Mouse (Mus musculus): ENCODE results near the gene Abi3bp. TPM values are rescaled to one million over a fixed set of nuclear protein-coding genes. Genes with fewer than 3 reads are reported as not detected.
A peak's percentile ranks its signal among the peaks of the same experiment; 100 is the strongest.

The Abi3bp gene
- polyA plus RNA-seq, 1 experiment from 2014 or later: 0.82 TPM

- H3K4me1 ChIP-seq: no peaks in the 10 kb centered on the region
- H3K36me3 ChIP-seq (replicated peaks): no peaks in the 10 kb centered on the region
- H3K4me2 ChIP-seq: no peak overlapping the region
- no peak overlapping the region for H3K27ac ChIP-seq
- H3K9me3 ChIP-seq: no peaks in the 10 kb centered on the region
- no peak for ATAC-seq (ENCODE audit: low FRiP score)
- WGBS: 95% methylated on average over 10 of the region's 10 CpGs
- H3K4me3 ChIP-seq (replicated peaks): no peak overlapping the region
- H3K27me3 ChIP-seq: no peaks in the 10 kb centered on the region
- H3K9ac ChIP-seq: no peak overlapping the region
Measured at GRCm38 (mm10) chr16:56483466-56483865, 5.8 kb downstream of the Abi3bp start.

DNA sequence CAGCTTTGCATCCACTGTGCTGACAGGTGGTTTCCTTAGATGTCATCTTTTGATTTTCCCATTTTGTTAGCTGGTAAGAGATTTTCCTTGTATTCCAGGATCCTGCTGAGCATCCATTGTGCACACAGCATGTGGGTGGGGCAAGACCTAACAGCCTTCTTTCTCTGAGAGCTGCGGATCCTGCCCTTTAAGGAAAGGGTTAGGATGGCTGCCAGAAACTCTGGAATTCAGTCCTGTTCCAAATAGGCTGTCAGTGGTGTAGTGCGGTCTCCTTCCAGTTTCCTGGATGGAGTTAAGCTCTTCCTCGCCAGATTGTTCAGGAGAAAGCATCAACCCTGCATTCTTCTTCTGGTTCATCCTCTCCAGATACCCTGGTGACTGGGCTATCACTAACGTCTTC lies 8.8 kb downstream of the Abi3bp start:
- H3K4me1 ChIP-seq: no peaks in the 10 kb centered on the region
- H3K36me3 ChIP-seq (replicated peaks): no peaks in the 10 kb centered on the region
- 21% methylated on average over 4 of the region's 4 CpGs for WGBS
- ATAC-seq (ENCODE audit: low FRiP score): no peak
- H3K27ac ChIP-seq: no peak overlapping the region
- H3K4me3 ChIP-seq (replicated peaks): no peak overlapping the region
- H3K4me2 ChIP-seq: no peak overlapping the region
- no peaks in the 10 kb centered on the region for H3K27me3 ChIP-seq
- H3K9ac ChIP-seq: no peak overlapping the region
- H3K9me3 ChIP-seq: no peaks in the 10 kb centered on the region

GRCm38 (mm10) chr16:56490861-56491260 lies 13.2 kb downstream of the Abi3bp start:
- Histone ChIP-seq H3K4me2 (no peak overlapping the region), H3K4me3 (replicated peaks) (no peak overlapping the region), H3K36me3 (replicated peaks) (no peaks in the 10 kb centered on the region), H3K4me1 (no peaks in the 10 kb centered on the region), H3K27me3 (no peaks in the 10 kb centered on the region), H3K27ac (no peak overlapping the region), H3K9ac (no peak overlapping the region), H3K9me3 (no peaks in the 10 kb centered on the region)
- 79% methylated on average over 3 of the region's 3 CpGs for WGBS
- no peak for ATAC-seq (ENCODE audit: low FRiP score)

- Histone ChIP-seq H3K36me3 (replicated peaks) (no peaks in the 10 kb centered on the region), H3K4me1 (no peaks in the 10 kb centered on the region), H3K9ac (no peak overlapping the region), H3K27me3 (no peaks in the 10 kb centered on the region), H3K4me2 (no peak overlapping the region), H3K9me3 (no peaks in the 10 kb centered on the region), H3K4me3 (replicated peaks) (no peak overlapping the region), H3K27ac (no peak overlapping the region)
- ATAC-seq (ENCODE audit: low FRiP score): no peak
- 78% methylated on average over 4 of the region's 4 CpGs for WGBS
Measured at GRCm38 (mm10) chr16:56495266-56495665, 17.6 kb downstream of the Abi3bp start.

DNA sequence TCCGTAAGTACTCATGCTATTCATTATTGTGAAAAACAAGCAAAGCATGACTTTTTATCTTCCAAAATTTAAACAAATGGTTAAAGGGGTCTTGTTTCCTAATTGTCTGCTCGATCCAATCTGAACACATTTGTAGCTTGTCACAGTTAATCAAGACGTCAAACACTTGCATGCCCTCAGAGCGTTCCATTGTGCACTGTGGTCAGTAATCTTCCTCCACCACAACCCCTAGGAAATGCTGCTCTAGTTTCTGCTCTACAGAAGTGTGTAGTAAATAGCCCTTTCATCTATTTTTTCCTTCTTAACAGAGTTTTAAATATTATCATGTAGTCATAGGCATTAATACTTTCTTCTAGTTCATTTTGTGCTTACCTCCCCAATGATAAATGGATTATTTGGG lies 19.1 kb downstream of the Abi3bp start:
- Histone ChIP-seq H3K4me3 (replicated peaks) (no peak overlapping the region), H3K9me3 (no peaks in the 10 kb centered on the region), H3K27ac (no peak overlapping the region), H3K9ac (no peak overlapping the region), H3K4me1 (no peaks in the 10 kb centered on the region), H3K27me3 (no peaks in the 10 kb centered on the region), H3K36me3 (replicated peaks) (no peaks in the 10 kb centered on the region), H3K4me2 (no peak overlapping the region)
- 68% methylated on average over 4 of the region's 4 CpGs for WGBS
- ATAC-seq (ENCODE audit: low FRiP score): no peak

DNA sequence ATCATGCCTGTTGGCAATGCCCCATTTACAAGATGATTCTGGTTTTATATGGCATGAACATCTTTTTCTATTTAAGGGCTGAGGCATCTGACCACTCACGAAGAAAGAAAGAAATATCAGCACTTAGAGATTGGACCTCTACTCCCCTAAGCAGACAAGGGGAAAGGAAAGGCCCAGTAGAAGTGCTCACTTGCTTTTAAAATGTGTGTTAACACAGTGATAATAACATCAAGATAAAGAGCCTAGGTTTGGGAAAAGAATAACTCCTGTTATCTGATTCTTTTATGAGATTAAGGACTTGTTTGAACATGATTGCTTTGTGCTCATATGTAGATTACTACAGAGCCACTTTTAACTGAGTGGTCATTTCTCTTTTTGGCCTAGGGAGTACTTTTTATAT lies 21.0 kb downstream of the Abi3bp start:
- Histone ChIP-seq H3K36me3 (replicated peaks) (no peaks in the 10 kb centered on the region), H3K4me3 (replicated peaks) (no peak overlapping the region), H3K4me1 (no peaks in the 10 kb centered on the region), H3K4me2 (no peak overlapping the region), H3K27me3 (no peaks in the 10 kb centered on the region), H3K9me3 (no peaks in the 10 kb centered on the region), H3K9ac (no peak overlapping the region), H3K27ac (no peak overlapping the region)
- ATAC-seq (ENCODE audit: low FRiP score): no peak
- WGBS: 78% methylated on average over 1 of the region's 1 CpGs

DNA sequence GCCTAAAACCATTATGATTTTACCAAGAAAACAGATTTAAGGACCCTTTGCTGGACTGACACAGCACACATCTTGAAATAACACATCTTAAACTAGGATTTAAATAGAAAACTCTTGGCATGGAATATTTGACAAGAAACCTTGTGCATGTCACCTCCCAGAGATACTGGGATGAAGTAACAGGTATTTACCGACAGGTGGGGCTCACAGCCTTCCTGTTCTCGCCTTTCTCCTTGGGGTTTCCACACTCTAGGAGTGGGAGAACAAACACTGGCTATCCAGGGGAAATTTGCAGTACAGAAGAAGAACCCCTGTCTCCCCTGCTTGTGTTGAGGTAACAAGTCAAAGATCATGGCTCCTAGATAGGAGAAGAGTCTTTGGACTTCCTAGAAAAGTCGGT lies 22.8 kb downstream of the Abi3bp start:
- Histone ChIP-seq H3K27ac (no peak overlapping the region), H3K4me2 (no peak overlapping the region), H3K4me1 (no peaks in the 10 kb centered on the region), H3K36me3 (replicated peaks) (no peaks in the 10 kb centered on the region), H3K9me3 (no peaks in the 10 kb centered on the region), H3K27me3 (no peaks in the 10 kb centered on the region), H3K4me3 (replicated peaks) (no peak overlapping the region), H3K9ac (no peak overlapping the region)
- ATAC-seq (ENCODE audit: low FRiP score): no peak
- 44% methylated on average over 3 of the region's 3 CpGs for WGBS

GRCm38 (mm10) chr16:56501101-56501500 lies 23.4 kb downstream of the Abi3bp start:
- Histone ChIP-seq H3K9ac (no peak overlapping the region), H3K4me1 (no peaks in the 10 kb centered on the region), H3K27ac (no peak overlapping the region), H3K9me3 (no peaks in the 10 kb centered on the region), H3K27me3 (no peaks in the 10 kb centered on the region), H3K4me2 (no peak overlapping the region), H3K36me3 (replicated peaks) (no peaks in the 10 kb centered on the region), H3K4me3 (replicated peaks) (no peak overlapping the region)
- ATAC-seq (ENCODE audit: low FRiP score): no peak
- WGBS: 78% methylated on average over 6 of the region's 6 CpGs

- Histone ChIP-seq H3K4me2 (no peak overlapping the region), H3K9me3 (no peaks in the 10 kb centered on the region), H3K27ac (no peak overlapping the region), H3K36me3 (replicated peaks) (no peaks in the 10 kb centered on the region), H3K27me3 (no peaks in the 10 kb centered on the region), H3K4me3 (replicated peaks) (no peak overlapping the region), H3K9ac (no peak overlapping the region), H3K4me1 (no peaks in the 10 kb centered on the region)
- ATAC-seq (ENCODE audit: low FRiP score): peak; percentile 51; the same call in 1 of the 2 replicates
- WGBS: 76% methylated on average over 2 of the region's 2 CpGs
Measured at GRCm38 (mm10) chr16:56501513-56501912, 23.8 kb downstream of the Abi3bp start.

DNA sequence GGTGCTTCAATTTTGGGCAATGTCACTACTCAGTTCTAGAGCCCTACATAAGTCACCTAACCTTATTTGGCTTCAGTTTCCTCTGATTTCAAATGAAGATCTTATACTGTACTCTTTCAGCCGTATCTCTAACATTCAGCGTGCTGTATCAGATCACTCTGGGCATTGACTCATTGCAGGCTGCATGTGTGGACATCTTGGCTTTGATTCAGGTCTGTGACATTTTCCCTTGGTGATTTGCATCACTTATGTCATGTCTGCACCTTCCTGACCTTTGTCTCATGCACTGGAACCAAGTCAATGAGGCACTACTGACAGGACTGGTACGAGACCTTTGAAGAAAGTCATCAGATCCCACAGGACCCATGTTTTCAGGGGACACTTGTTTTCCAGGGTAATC lies 24.5 kb downstream of the Abi3bp start:
- H3K4me2 ChIP-seq: no peak overlapping the region
- no peak overlapping the region for H3K4me3 ChIP-seq (replicated peaks)
- no peaks in the 10 kb centered on the region for H3K36me3 ChIP-seq (replicated peaks)
- ATAC-seq (ENCODE audit: low FRiP score): no peak
- H3K4me1 ChIP-seq: no peaks in the 10 kb centered on the region
- no peaks in the 10 kb centered on the region for H3K27me3 ChIP-seq
- no peak overlapping the region for H3K9ac ChIP-seq
- no peaks in the 10 kb centered on the region for H3K9me3 ChIP-seq
- H3K27ac ChIP-seq: no peak overlapping the region
- 84% methylated on average over 3 of the region's 3 CpGs for WGBS

DNA sequence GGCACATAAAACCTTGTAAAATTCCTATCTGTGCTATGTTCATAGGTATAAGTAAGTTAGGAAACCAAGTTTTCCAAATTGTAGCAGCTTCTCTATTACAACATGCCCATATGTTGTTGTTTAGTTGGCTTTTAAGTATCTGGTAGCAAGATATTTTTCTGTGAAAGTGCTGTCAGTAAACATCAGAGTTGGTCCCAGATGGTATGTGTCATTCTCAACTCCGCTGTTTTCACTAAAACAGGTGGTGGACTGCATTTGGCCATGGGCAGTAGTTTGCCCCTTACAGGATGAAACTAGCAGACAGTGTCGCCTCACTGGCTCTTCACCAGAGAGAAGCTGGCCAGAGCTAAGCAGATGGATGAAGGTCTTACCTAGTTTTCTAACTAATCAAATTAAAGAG lies 26.3 kb downstream of the Abi3bp start:
- H3K9me3 ChIP-seq: no peaks in the 10 kb centered on the region
- 90% methylated on average over 2 of the region's 2 CpGs for WGBS
- H3K4me1 ChIP-seq: no peaks in the 10 kb centered on the region
- no peak overlapping the region for H3K4me3 ChIP-seq (replicated peaks)
- ATAC-seq (ENCODE audit: low FRiP score): no peak
- no peaks in the 10 kb centered on the region for H3K27me3 ChIP-seq
- no peak overlapping the region for H3K27ac ChIP-seq
- H3K9ac ChIP-seq: no peak overlapping the region
- H3K4me2 ChIP-seq: no peak overlapping the region
- H3K36me3 ChIP-seq (replicated peaks): no peaks in the 10 kb centered on the region

- H3K36me3 ChIP-seq (replicated peaks): no peaks in the 10 kb centered on the region
- ATAC-seq (ENCODE audit: low FRiP score): no peak
- 88% methylated on average over 9 of the region's 9 CpGs for WGBS
- no peak overlapping the region for H3K9ac ChIP-seq
- no peak overlapping the region for H3K4me2 ChIP-seq
- H3K27ac ChIP-seq: no peak overlapping the region
- H3K4me3 ChIP-seq (replicated peaks): no peak overlapping the region
- H3K4me1 ChIP-seq: no peaks in the 10 kb centered on the region
- no peaks in the 10 kb centered on the region for H3K9me3 ChIP-seq
- H3K27me3 ChIP-seq: no peaks in the 10 kb centered on the region
Measured at GRCm38 (mm10) chr16:56518024-56518423, 40.3 kb downstream of the Abi3bp start.

- no peaks in the 10 kb centered on the region for H3K9me3 ChIP-seq
- ATAC-seq (ENCODE audit: low FRiP score): no peak
- H3K9ac ChIP-seq: no peak overlapping the region
- no peaks in the 10 kb centered on the region for H3K27me3 ChIP-seq
- H3K36me3 ChIP-seq (replicated peaks): no peaks in the 10 kb centered on the region
- no peak overlapping the region for H3K4me2 ChIP-seq
- H3K4me1 ChIP-seq: no peaks in the 10 kb centered on the region
- no peak overlapping the region for H3K27ac ChIP-seq
- H3K4me3 ChIP-seq (replicated peaks): no peak overlapping the region
- 41% methylated on average over 8 of the region's 8 CpGs for WGBS
Measured at GRCm38 (mm10) chr16:56524359-56524758, 46.7 kb downstream of the Abi3bp start.

GRCm38 (mm10) chr16:56526482-56526881 lies 48.8 kb downstream of the Abi3bp start:
- no peaks in the 10 kb centered on the region for H3K36me3 ChIP-seq (replicated peaks)
- H3K4me2 ChIP-seq: no peak overlapping the region
- no peak overlapping the region for H3K27ac ChIP-seq
- no peak overlapping the region for H3K4me3 ChIP-seq (replicated peaks)
- ATAC-seq (ENCODE audit: low FRiP score): no peak
- WGBS: 89% methylated on average over 1 of the region's 1 CpGs
- no peaks in the 10 kb centered on the region for H3K9me3 ChIP-seq
- H3K9ac ChIP-seq: no peak overlapping the region
- no peaks in the 10 kb centered on the region for H3K4me1 ChIP-seq
- no peaks in the 10 kb centered on the region for H3K27me3 ChIP-seq
